Mouse (Mus musculus) embryonic fibroblast, embryonic 13.5 days (primary cell): ENCODE data around the gene Itsn1.

ENCODE experiments used
- CTCF ChIP-seq: IDR thresholded peaks from 2 replicates; pipeline ENCODE4 v1.5.1; 2011; ENCODE audit warnings: mild to moderate bottlenecking, control low read depth, low read length, moderate library complexity, borderline replicate concordance; ENCODE audit not compliant: insufficient read depth
- POLR2A ChIP-seq: IDR thresholded peaks from 2 replicates; pipeline ENCODE4 v1.6.1; 2011; ENCODE audit warnings: low read depth, mild to moderate bottlenecking, control low read depth, low read length, moderate library complexity

- TF ChIP-seq POLR2A (no peak), CTCF (no peak)
Measured at GRCm38 (mm10) chr16:91822759-91823158, 93.7 kb downstream of the Itsn1 start.
